15 mouse cellular contexts compared by ENCODE assay signal in the genomic region with DNA sequence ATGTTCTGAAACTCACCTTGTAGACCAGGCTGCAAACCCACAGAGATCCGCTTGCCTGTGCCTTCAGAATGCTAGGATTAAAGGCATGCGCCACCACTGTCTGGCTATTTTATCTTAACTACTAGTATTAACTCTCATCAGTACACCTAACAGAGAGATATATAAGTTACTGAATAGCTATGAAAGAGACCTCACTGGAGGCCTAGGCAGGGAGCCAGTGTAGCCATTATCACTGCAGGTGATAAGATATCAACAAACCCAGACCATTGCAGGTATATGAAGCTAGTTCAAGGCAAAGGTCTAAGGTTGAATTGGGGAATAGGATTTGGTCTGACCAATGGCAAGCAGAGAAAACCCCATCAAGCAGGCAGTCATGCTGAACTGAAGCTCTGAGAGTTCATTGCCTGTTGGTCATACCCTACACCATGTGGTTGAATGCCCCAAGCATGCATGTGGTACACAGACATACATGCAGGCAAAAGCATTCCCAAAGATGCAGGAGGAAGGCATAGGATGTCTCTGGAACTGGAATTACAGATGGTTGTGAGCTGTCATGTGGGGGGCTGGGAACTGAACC.
"Had no signal": no experiment of that assay in that cellular context is flagged by ENCODE, and none has a peak within 500 bp of the region (broad histone marks: within the 10 kb centered on the region; RNA-seq: fewer than 3 reads in every experiment).

No protein-coding gene starts in this region.

- H3K27me3 ChIP-seq: hindbrain, embryonic 15.5 days; midbrain, embryonic 15.5 days; neural tube, embryonic 13.5 days had no signal

- H3K27ac ChIP-seq: hindbrain, embryonic 15.5 days; left cerebral cortex, adult 2 months; limb, embryonic 10.5 days; midbrain, embryonic 15.5 days; neural tube, embryonic 13.5 days had no signal

- H3K4me1 ChIP-seq: hindbrain, embryonic 15.5 days; limb, embryonic 10.5 days; midbrain, embryonic 15.5 days; neural tube, embryonic 13.5 days had no signal

- H3K9ac ChIP-seq: hindbrain, embryonic 15.5 days; midbrain, embryonic 15.5 days; neural tube, embryonic 13.5 days had no signal

- H3K4me3 ChIP-seq: hindbrain, embryonic 15.5 days; left cerebral cortex, adult 2 months; limb, embryonic 10.5 days; midbrain, embryonic 15.5 days; neural tube, embryonic 13.5 days had no signal

- H3K36me3 ChIP-seq: hindbrain, embryonic 15.5 days; limb, embryonic 10.5 days; midbrain, embryonic 15.5 days; neural tube, embryonic 13.5 days had no signal

- H3K9me3 ChIP-seq: hindbrain, embryonic 15.5 days; limb, embryonic 10.5 days; midbrain, embryonic 15.5 days; neural tube, embryonic 13.5 days had no signal

- ATAC-seq: inflammation-experienced regulatory T-cells, adult 6 months; lung, postnatal 0 days; midbrain, embryonic 15.5 days had no signal

- H3K4me2 ChIP-seq: hindbrain, embryonic 15.5 days; midbrain, embryonic 11.5 days; midbrain, embryonic 15.5 days; neural tube, embryonic 13.5 days had no signal

- DNase-seq: kidney, adult 8-10 months; kidney, postnatal 25 days; lung, adult 2 months; lung, postnatal 36 days; right cerebral cortex, postnatal 14 days; thymus, adult 18-20 months; thymus, postnatal 14 days had no signal
